Mouse (Mus musculus) limb, embryonic 15.5 days (tissue): ENCODE measurements at regions not wholly inside any gene's neighbourhood (a gene's known extent, or its start where the extent isn't known, plus 50 kb on each side); places are given as distances from the start of the nearest gene placed in this dataset.

Source experiments
- ATAC-seq: fragments of 200-750 bp; cut with Nextera tagmentation; 2 replicates; pipeline ENCODE4 v1.8.0; 2017; ENCODE audit warnings: low read depth, moderate TSS enrichment; ENCODE audit not compliant: insufficient number of reproducible peaks, low FRiP score, low TSS enrichment
- H3K27ac ChIP-seq: fragments of 300-500 bp; sonication (generic); 2 replicates; pipeline ENCODE4 v1.5.1; 2015; ENCODE audit warnings: moderate library complexity, mild to moderate bottlenecking, inconsistent platforms
- H3K27me3 ChIP-seq: fragments of 300-500 bp; sonication (generic); 2 replicates; pipeline ENCODE4 v1.6.1; 2015; ENCODE audit warnings: inconsistent platforms
- H3K36me3 ChIP-seq: fragments of 300-500 bp; sonication (generic); 2 replicates; pipeline ENCODE4 v1.6.1; 2015; ENCODE audit warnings: inconsistent platforms
- H3K4me1 ChIP-seq: fragments of 300-500 bp; sonication (generic); 2 replicates; pipeline ENCODE4 v1.6.1; 2015; ENCODE audit warnings: inconsistent platforms
- H3K4me2 ChIP-seq: fragments of 300-500 bp; sonication (generic); 2 replicates; pipeline ENCODE4 v1.6.1; 2015; ENCODE audit warnings: mild to moderate bottlenecking, inconsistent platforms
- H3K4me3 ChIP-seq: fragments of 300-500 bp; sonication (generic); 2 replicates; pipeline ENCODE4 v1.5.1; 2015; ENCODE audit warnings: mild to moderate bottlenecking, inconsistent platforms
- H3K9ac ChIP-seq: fragments of 300-500 bp; sonication (generic); 2 replicates; pipeline ENCODE4 v1.6.1; 2015; ENCODE audit warnings: inconsistent platforms
- H3K9me3 ChIP-seq: fragments of 300-500 bp; sonication (generic); 2 replicates; pipeline ENCODE4 v1.6.1; 2016; ENCODE audit warnings: inconsistent platforms
- WGBS: fragments of 180-500 bp; shearing (Covaris S2); methylation state at CpG from one replicate; pipeline ENCODE4 v1.1.7; 2015; 5-methylcytosine and 5-hydroxymethylcytosine counted together

- Histone ChIP-seq H3K36me3 (no peaks in the 10 kb centered on the region), H3K4me3 (no peak overlapping the region), H3K4me1 (peaks cover 20% of the 10 kb centered on the region), H3K27ac (peak overlapping the region; percentile 23; the same call in 1 of the 2 replicates), H3K9ac (no peak overlapping the region), H3K4me2 (no peak overlapping the region), H3K27me3 (no peaks in the 10 kb centered on the region), H3K9me3 (no peaks in the 10 kb centered on the region)
- ATAC-seq, result no peak
- WGBS, result 18% methylated on average over 15 of the region's 15 CpGs
Observed at GRCm38 (mm10) chr4:150758467-150759237, 95.1 kb upstream of the Errfi1 start.

GRCm38 (mm10) chr4:150757815-150758426 lies 95.8 kb upstream of the Errfi1 start:
- ATAC-seq, result no peak
- H3K9me3 ChIP-seq, result no peaks in the 10 kb centered on the region
- peak overlapping the region; percentile 63; the same call in 1 of the 2 replicates for H3K27ac ChIP-seq
- H3K27me3 ChIP-seq, result no peaks in the 10 kb centered on the region
- no peak overlapping the region for H3K4me3 ChIP-seq
- 40% methylated on average over 10 of the region's 10 CpGs for WGBS
- no peak overlapping the region for H3K9ac ChIP-seq
- H3K4me1 ChIP-seq, result peaks cover 20% of the 10 kb centered on the region
- no peak overlapping the region for H3K4me2 ChIP-seq
- H3K36me3 ChIP-seq, result no peaks in the 10 kb centered on the region

GRCm38 (mm10) chr4:150757291-150757741 lies 96.4 kb upstream of the Errfi1 start:
- H3K9me3 ChIP-seq, result no peaks in the 10 kb centered on the region
- peak overlapping the region; percentile 63; the same call in 1 of the 2 replicates for H3K27ac ChIP-seq

GRCm38 (mm10) chr4:150755446-150755845 lies 98.3 kb upstream of the Errfi1 start:
- Histone ChIP-seq H3K4me3 (no peak overlapping the region), H3K27ac (no peak overlapping the region), H3K4me2 (no peak overlapping the region), H3K36me3 (no peaks in the 10 kb centered on the region), H3K27me3 (no peaks in the 10 kb centered on the region), H3K4me1 (peaks cover 28% of the 10 kb centered on the region), H3K9me3 (no peaks in the 10 kb centered on the region), H3K9ac (no peak overlapping the region)
- 90% methylated on average over 7 of the region's 7 CpGs for WGBS
- ATAC-seq, result no peak

More at GRCm38 (mm10) chr4:150757291-150757741, 96.4 kb upstream of the Errfi1 start:
- no peak for ATAC-seq
- no peak overlapping the region for H3K9ac ChIP-seq
- H3K27me3 ChIP-seq, result no peaks in the 10 kb centered on the region
- no peaks in the 10 kb centered on the region for H3K36me3 ChIP-seq
- WGBS, result 65% methylated on average over 10 of the region's 10 CpGs
- H3K4me2 ChIP-seq, result no peak overlapping the region
- H3K4me3 ChIP-seq, result no peak overlapping the region
- H3K4me1 ChIP-seq, result peaks cover 20% of the 10 kb centered on the region

- H3K9me3 ChIP-seq, result no peaks in the 10 kb centered on the region
- H3K4me1 ChIP-seq, result peaks cover 18% of the 10 kb centered on the region
- no peak for ATAC-seq
- H3K4me2 ChIP-seq, result no peak overlapping the region
- H3K27me3 ChIP-seq, result no peaks in the 10 kb centered on the region
- WGBS, result 78% methylated on average over 8 of the region's 8 CpGs
- no peaks in the 10 kb centered on the region for H3K36me3 ChIP-seq
- no peak overlapping the region for H3K9ac ChIP-seq
- no peak overlapping the region for H3K4me3 ChIP-seq
- no peak overlapping the region for H3K27ac ChIP-seq
Observed at GRCm38 (mm10) chr4:150752151-150752550, 100.2 kb upstream of the Slc45a1 start.

- no peak for ATAC-seq
- Histone ChIP-seq H3K36me3 (no peaks in the 10 kb centered on the region), H3K27ac (no peak overlapping the region), H3K9ac (no peak overlapping the region), H3K4me2 (no peak overlapping the region), H3K4me3 (no peak overlapping the region), H3K9me3 (no peaks in the 10 kb centered on the region), H3K27me3 (no peaks in the 10 kb centered on the region), H3K4me1 (peaks cover 24% of the 10 kb centered on the region)
- WGBS, result 40% methylated on average over 13 of the region's 13 CpGs
Observed at GRCm38 (mm10) chr4:150750445-150751213, 98.7 kb upstream of the Slc45a1 start.

- H3K4me2 ChIP-seq, result no peak overlapping the region
- H3K9ac ChIP-seq, result no peak overlapping the region
- no peaks in the 10 kb centered on the region for H3K27me3 ChIP-seq
- no peak overlapping the region for H3K27ac ChIP-seq
- ATAC-seq, result no peak
- H3K4me3 ChIP-seq, result no peak overlapping the region
- peaks cover 27% of the 10 kb centered on the region for H3K4me1 ChIP-seq
- H3K36me3 ChIP-seq, result no peaks in the 10 kb centered on the region
- H3K9me3 ChIP-seq, result no peaks in the 10 kb centered on the region
- WGBS, result 82% methylated on average over 8 of the region's 8 CpGs
Observed at GRCm38 (mm10) chr4:150749066-150749465, 97.1 kb upstream of the Slc45a1 start.

- no peaks in the 10 kb centered on the region for H3K27me3 ChIP-seq
- no peak overlapping the region for H3K4me2 ChIP-seq
- no peaks in the 10 kb centered on the region for H3K36me3 ChIP-seq
- no peak overlapping the region for H3K4me3 ChIP-seq
- H3K9ac ChIP-seq, result no peak overlapping the region
- peaks cover 30% of the 10 kb centered on the region for H3K4me1 ChIP-seq
- H3K9me3 ChIP-seq, result no peaks in the 10 kb centered on the region
- no peak for ATAC-seq
- H3K27ac ChIP-seq, result no peak overlapping the region
- 47% methylated on average over 13 of the region's 13 CpGs for WGBS
Observed at GRCm38 (mm10) chr4:150748099-150749000, 96.4 kb upstream of the Slc45a1 start.

GRCm38 (mm10) chr4:150746430-150746923 lies 94.5 kb upstream of the Slc45a1 start:
- no peak for ATAC-seq
- Histone ChIP-seq H3K27me3 (no peaks in the 10 kb centered on the region), H3K36me3 (no peaks in the 10 kb centered on the region), H3K9ac (no peak overlapping the region), H3K27ac (peak overlapping the region; percentile 69), H3K9me3 (no peaks in the 10 kb centered on the region), H3K4me3 (no peak overlapping the region), H3K4me2 (no peak overlapping the region), H3K4me1 (peaks cover 34% of the 10 kb centered on the region)
- WGBS, result 73% methylated on average over 13 of the region's 13 CpGs

GRCm38 (mm10) chr4:150745529-150746429 lies 93.8 kb upstream of the Slc45a1 start:
- Histone ChIP-seq H3K27ac (peak overlapping the region; percentile 69), H3K27me3 (no peaks in the 10 kb centered on the region), H3K4me2 (no peak overlapping the region), H3K36me3 (no peaks in the 10 kb centered on the region), H3K9me3 (no peaks in the 10 kb centered on the region), H3K4me1 (peaks cover 30% of the 10 kb centered on the region), H3K4me3 (no peak overlapping the region), H3K9ac (no peak overlapping the region)
- ATAC-seq, result no peak
- WGBS, result 45% methylated on average over 7 of the region's 7 CpGs
